Mouse (Mus musculus): ENCODE results near the gene Plpp2.

GRCm38 (mm10) chr10:79543884-79544597 is 10.4 kb upstream of the Plpp2 start:
- TF ChIP-seq CTCF (IDR thresholded peaks at IDR 0.05; ENCODE audit: extremely low read depth, insufficient read depth, low read length) = no peak
- no peak for TF ChIP-seq POLR2A (IDR thresholded peaks at IDR 0.05; ENCODE audit: extremely low read depth, insufficient read depth, low read length)
